Comparison of ENCODE assay signal across 11 mouse cellular contexts in genomic region chr3:31134246-31134645, GRCm38 (mm10). TPM values are rescaled to one million over a fixed set of nuclear protein-coding genes. Genes with fewer than 3 reads are reported as not detected.
DNase-seq lines count a peak whose midpoint lies in the region; ATAC-seq and TF ChIP-seq lines count a peak whose summit lies in the region.
"Had no signal": no experiment of that assay in that cellular context is flagged by ENCODE, and none has a peak within 500 bp of the region (broad histone marks: within the 10 kb centered on the region; RNA-seq: fewer than 3 reads in every experiment).

No protein-coding gene starts in this region.

- H3K4me2 ChIP-seq in midbrain, embryonic 11.5 days: no peak overlapping the region
- peak overlapping the region; percentile 51 for H3K4me2 ChIP-seq in liver, embryonic 14.5 days (ENCODE audit: low read depth)
- no peak overlapping the region for H3K4me2 ChIP-seq in forebrain, embryonic 12.5 days
- H3K4me2 ChIP-seq: hindbrain, embryonic 13.5 days had no signal

- H3K4me3 ChIP-seq in heart, embryonic 10.5 days: no peak overlapping the region
- no peak overlapping the region for H3K4me3 ChIP-seq in midbrain, embryonic 11.5 days (ENCODE audit: low read depth, low read length)
- no peak overlapping the region for H3K4me3 ChIP-seq in midbrain, embryonic 10.5 days
- peak overlapping the region; percentile 4 to 18; a peak in 2 of 4 replicates for H3K4me3 ChIP-seq in liver, embryonic 14.5 days (ENCODE audit: insufficient read depth in 1 of 2, low read depth in 2 of 2, low read length in 2 of 2)
- no peak overlapping the region for H3K4me3 ChIP-seq in forebrain, embryonic 12.5 days (replicated peaks)
- H3K4me3 ChIP-seq: forebrain, embryonic 10.5 days; hindbrain, embryonic 13.5 days had no signal

- peak; percentile 54; the same call in 1 of the 2 replicates for ATAC-seq in midbrain, embryonic 11.5 days (ENCODE audit: low FRiP score)
- peak; percentile 97 for ATAC-seq in liver, embryonic 14.5 days (ENCODE audit: insufficient read depth)
- no peak for ATAC-seq in forebrain, embryonic 12.5 days (ENCODE audit: low FRiP score)

- intact Hi-C loops in heart, postnatal 14 days (cut with DNase I): loop anchor here (10.0 kb wide), 1 partner anchor 539 kb away; the partner anchor contains the start of gene Actrt3

- peak; percentile 68 for TF ChIP-seq EP300 in liver, embryonic 14.5 days (IDR thresholded peaks at IDR 0.05; ENCODE audit: low read depth)

- no peak overlapping the region for H3K9ac ChIP-seq in midbrain, embryonic 11.5 days (ENCODE audit: low read length)
- H3K9ac ChIP-seq in liver, embryonic 14.5 days (replicated peaks): peak overlapping the region; percentile 23; the same call in 1 of the 2 replicates
- no peak overlapping the region for H3K9ac ChIP-seq in forebrain, embryonic 12.5 days
- H3K9ac ChIP-seq: hindbrain, embryonic 13.5 days had no signal

- peak; percentile 82 for DNase-seq in heart, embryonic 10.5 days (ENCODE audit: low spot score)
- DNase-seq in heart, postnatal 14 days: no peak
- DNase-seq in midbrain, embryonic 11.5 days (ENCODE audit: low spot score, missing footprints): no peak
- no peak for DNase-seq in midbrain, embryonic 10.5 days (ENCODE audit: low spot score)
- peak; percentile 66 to 75 (median 68) for DNase-seq in liver, embryonic 14.5 days (ENCODE audit: low read depth in 3 of 3, low spot score in 3 of 3)
- DNase-seq in frontal cortex, adult 2 months (ENCODE audit: extremely low spot score in 1 of 2, low spot score in 1 of 2): no peak
- no peak for DNase-seq in left cerebral cortex, adult 8-10 months (ENCODE audit: low spot score in 2 of 2)
- DNase-seq: kidney, postnatal 36 days had no signal

- H3K27me3 ChIP-seq in heart, embryonic 10.5 days (ENCODE audit: insufficient read depth, poor library complexity, severe bottlenecking): no peaks in the 10 kb centered on the region
- H3K27me3 ChIP-seq in midbrain, embryonic 11.5 days (ENCODE audit: control insufficient read depth, insufficient read depth, low read length): no peaks in the 10 kb centered on the region
- no peaks in the 10 kb centered on the region for H3K27me3 ChIP-seq in midbrain, embryonic 10.5 days (ENCODE audit: low read depth, poor library complexity, severe bottlenecking)
- H3K27me3 ChIP-seq in liver, embryonic 14.5 days (ENCODE audit: control insufficient read depth, insufficient read depth, low read length): no peaks in the 10 kb centered on the region
- no peaks in the 10 kb centered on the region for H3K27me3 ChIP-seq in forebrain, embryonic 12.5 days
- H3K27me3 ChIP-seq: hindbrain, embryonic 13.5 days had no signal

- H3K27ac ChIP-seq in heart, embryonic 10.5 days: no peak overlapping the region
- H3K27ac ChIP-seq in midbrain, embryonic 11.5 days (ENCODE audit: low read depth, low read length): no peak overlapping the region
- no peak overlapping the region for H3K27ac ChIP-seq in midbrain, embryonic 10.5 days (replicated peaks)
- H3K27ac ChIP-seq in liver, embryonic 14.5 days: peak overlapping the region; percentile 50
- no peak overlapping the region for H3K27ac ChIP-seq in forebrain, embryonic 12.5 days
- H3K27ac ChIP-seq: forebrain, embryonic 10.5 days; hindbrain, embryonic 13.5 days had no signal

- 64% methylated on average over 8 of the region's 8 CpGs for WGBS in heart, embryonic 10.5 days
- WGBS in midbrain, embryonic 11.5 days: 87% methylated on average over 8 of the region's 8 CpGs
- 88% methylated on average over 8 of the region's 8 CpGs for WGBS in midbrain, embryonic 10.5 days
- 34% methylated on average over 8 of the region's 8 CpGs for WGBS in liver, embryonic 14.5 days (ENCODE audit: insufficient replicate concordance)
- 88% methylated on average over 8 of the region's 8 CpGs for WGBS in forebrain, embryonic 12.5 days

- no peaks in the 10 kb centered on the region for H3K36me3 ChIP-seq in heart, embryonic 10.5 days
- H3K36me3 ChIP-seq in midbrain, embryonic 11.5 days (ENCODE audit: control insufficient read depth, insufficient read depth, low read length): no peaks in the 10 kb centered on the region
- no peaks in the 10 kb centered on the region for H3K36me3 ChIP-seq in midbrain, embryonic 10.5 days
- no peaks in the 10 kb centered on the region for H3K36me3 ChIP-seq in liver, embryonic 14.5 days (replicated peaks; ENCODE audit: control insufficient read depth, insufficient read depth, low read depth)
- H3K36me3 ChIP-seq in forebrain, embryonic 12.5 days (replicated peaks): no peaks in the 10 kb centered on the region
- H3K36me3 ChIP-seq: forebrain, embryonic 10.5 days; hindbrain, embryonic 13.5 days had no signal

- 0 out of 2 replicates have a peak, but pooled peaks cover 4% of the 10 kb centered on the region for H3K4me1 ChIP-seq in heart, embryonic 10.5 days
- H3K4me1 ChIP-seq in midbrain, embryonic 11.5 days (ENCODE audit: control insufficient read depth, insufficient read depth, low read length): no peaks in the 10 kb centered on the region
- peaks cover 13% of the 10 kb centered on the region for H3K4me1 ChIP-seq in midbrain, embryonic 10.5 days
- H3K4me1 ChIP-seq in liver, embryonic 14.5 days (replicated peaks; ENCODE audit: control insufficient read depth in 2 of 2, insufficient read depth in 2 of 2, low read length in 1 of 2): peaks cover 19 to 30% of the 10 kb centered on the region in 2 experiments
- no peaks in the 10 kb centered on the region for H3K4me1 ChIP-seq in forebrain, embryonic 12.5 days
- H3K4me1 ChIP-seq: forebrain, embryonic 10.5 days; hindbrain, embryonic 13.5 days had no signal

- H3K9me3 ChIP-seq in heart, embryonic 10.5 days: no peaks in the 10 kb centered on the region
- H3K9me3 ChIP-seq in midbrain, embryonic 11.5 days (ENCODE audit: control insufficient read depth, low read length): no peaks in the 10 kb centered on the region
- no peaks in the 10 kb centered on the region for H3K9me3 ChIP-seq in midbrain, embryonic 10.5 days (replicated peaks)
- H3K9me3 ChIP-seq in liver, embryonic 14.5 days (ENCODE audit: control insufficient read depth, low read length): no peaks in the 10 kb centered on the region
- no peaks in the 10 kb centered on the region for H3K9me3 ChIP-seq in forebrain, embryonic 12.5 days
- H3K9me3 ChIP-seq: forebrain, embryonic 10.5 days; hindbrain, embryonic 13.5 days had no signal

- TF ChIP-seq CTCF in liver, embryonic 14.5 days (IDR thresholded peaks at IDR 0.05; ENCODE audit: low read depth): no peak

RNA-seq across cellular contexts. Expression of gene Cldn11, which starts 15.5 kb away (rescaled TPM):
- 1.4 and 4.2 TPM in 2 replicates for polyA plus RNA-seq in heart, embryonic 10.5 days (2016; fragmentation: Nextera tagmentation; extraction: Ambion mirVana)
- 1 to 10 TPM in 1 of 2 experiments, under 1 TPM in 1; 0.83 to 1.9 TPM for total RNA-seq in heart, postnatal 14 days (2021)
- 8.7 and 9.6 TPM in 2 replicates for polyA plus RNA-seq in midbrain, embryonic 11.5 days (2014; fragmentation: Nextera tagmentation; extraction: Ambion mirVana)
- 7.6 and 8.4 TPM in 2 replicates for polyA plus RNA-seq in midbrain, embryonic 10.5 days (2016; fragmentation: Nextera tagmentation; extraction: Ambion mirVana)
- polyA plus RNA-seq in liver, embryonic 14.5 days (2012; rRNA removed): 0.06 and 0.09 TPM in 2 replicates
- polyA plus RNA-seq in liver, embryonic 14.5 days (2014; fragmentation: Nextera tagmentation; extraction: Ambion mirVana): not detected in 2 replicates
- polyA plus RNA-seq in frontal cortex, adult 2 months (2012; rRNA removed): 135 and 164 TPM in 2 replicates
- 100 to 1,000 TPM; 126 to 132 (median 131) TPM for total RNA-seq in left cerebral cortex, adult 8-10 months (2022)
- polyA plus RNA-seq in forebrain, embryonic 12.5 days (2016; fragmentation: Nextera tagmentation; extraction: Ambion mirVana): 33.1 TPM in 2 replicates

RNA-seq across cellular contexts. Expression of gene Skil, which starts 39.4 kb away (rescaled TPM):
- polyA plus RNA-seq in heart, embryonic 10.5 days (2016; fragmentation: Nextera tagmentation; extraction: Ambion mirVana): 19.0 and 22.0 TPM in 2 replicates
- 10 to 100 TPM; 19.6 to 23.4 TPM for total RNA-seq in heart, postnatal 14 days (2021)
- polyA plus RNA-seq in midbrain, embryonic 11.5 days (2014; fragmentation: Nextera tagmentation; extraction: Ambion mirVana): 43.9 and 55.0 TPM in 2 replicates
- polyA plus RNA-seq in midbrain, embryonic 10.5 days (2016; fragmentation: Nextera tagmentation; extraction: Ambion mirVana): 30.6 and 39.9 TPM in 2 replicates
- polyA plus RNA-seq in liver, embryonic 14.5 days (2012; rRNA removed): 1.6 and 2.7 TPM in 2 replicates
- 4.2 and 4.3 TPM in 2 replicates for polyA plus RNA-seq in liver, embryonic 14.5 days (2014; fragmentation: Nextera tagmentation; extraction: Ambion mirVana)
- 19.8 and 20.0 TPM in 2 replicates for polyA plus RNA-seq in frontal cortex, adult 2 months (2012; rRNA removed)
- total RNA-seq in left cerebral cortex, adult 8-10 months (2022): 10 to 100 TPM; 60.9 to 68.8 (median 63.9) TPM
- 40.1 and 40.2 TPM in 2 replicates for polyA plus RNA-seq in forebrain, embryonic 12.5 days (2016; fragmentation: Nextera tagmentation; extraction: Ambion mirVana)

Comparison
In these comparisons a context has a peak if more than half of its experiments do, and no peak if none do; other contexts are left out.
1. DNase-seq: peak in heart, embryonic 10.5 days (single experiment) and liver, embryonic 14.5 days (3 of 3); none in heart, postnatal 14 days (0 of 2), midbrain, embryonic 11.5 days (single experiment), midbrain, embryonic 10.5 days (single experiment), frontal cortex, adult 2 months (0 of 2) and left cerebral cortex, adult 8-10 months (0 of 2).
2. H3K4me3 ChIP-seq: peak in liver, embryonic 14.5 days (2 of 2); none in heart, embryonic 10.5 days (single experiment), midbrain, embryonic 11.5 days (single experiment), midbrain, embryonic 10.5 days (single experiment) and forebrain, embryonic 12.5 days (single experiment).